Mouse (Mus musculus) stomach, embryonic 14.5 days (tissue): Measurements from ENCODE around the gene Ganc. TPM values are rescaled to one million over a fixed set of nuclear protein-coding genes. Genes with fewer than 3 reads are reported as not detected.

ENCODE experiments used
- ATAC-seq: fragments of 200-750 bp; cut with Nextera tagmentation; 2 replicates; pipeline ENCODE4 v1.8.0; 2017; ENCODE audit warnings: low read depth, moderate TSS enrichment; ENCODE audit not compliant: insufficient number of reproducible peaks, insufficient read depth, low FRiP score
- H3K27ac ChIP-seq: fragments of 300-500 bp; sonication (generic); 2 replicates; pipeline ENCODE4 v1.5.1; 2014; ENCODE audit warnings: mild to moderate bottlenecking, low read length, moderate library complexity, mixed read lengths
- H3K27me3 ChIP-seq: fragments of 300-500 bp; sonication (generic); 2 replicates; pipeline ENCODE4 v1.6.1; 2014; ENCODE audit warnings: low read length, control low read depth, mixed read lengths; ENCODE audit not compliant: control insufficient read depth, insufficient read depth
- H3K36me3 ChIP-seq: fragments of 300-500 bp; sonication (generic); 2 replicates; pipeline ENCODE4 v1.6.1; 2014; ENCODE audit warnings: mild to moderate bottlenecking, control low read depth, low read length, moderate library complexity, mixed read lengths; ENCODE audit not compliant: control insufficient read depth, insufficient read depth
- H3K4me1 ChIP-seq: fragments of 300-500 bp; sonication (generic); 2 replicates; pipeline ENCODE4 v1.6.1; 2014; ENCODE audit warnings: low read length, control low read depth, mixed read lengths; ENCODE audit not compliant: control insufficient read depth, insufficient read depth
- H3K4me2 ChIP-seq: fragments of 300-500 bp; sonication (generic); replicated peaks from 2 replicates; pipeline ENCODE4 v1.6.1; 2014; ENCODE audit warnings: low read depth, low read length, control low read depth
- H3K4me3 ChIP-seq: fragments of 300-500 bp; sonication (generic); 2 replicates; pipeline ENCODE4 v1.5.1; 2014; ENCODE audit warnings: low read depth, low read length, control low read depth
- H3K9ac ChIP-seq: fragments of 300-500 bp; sonication (generic); replicated peaks from 2 replicates; pipeline ENCODE4 v1.6.1; 2014; ENCODE audit warnings: low read depth, mild to moderate bottlenecking, control low read depth, low read length, moderate library complexity, mixed read lengths
- H3K9me3 ChIP-seq: fragments of 300-500 bp; sonication (generic); 2 replicates; pipeline ENCODE4 v1.6.1; 2016; ENCODE audit warnings: low read depth, low read length, control low read depth; ENCODE audit not compliant: control insufficient read depth
- WGBS: fragments of 180-500 bp; shearing (Covaris S2); extraction: QIAGEN DNeasy Blood & Tissue Kit; methylation state at CpG from one replicate; pipeline ENCODE4 v1.1.7; 2014; 5-methylcytosine and 5-hydroxymethylcytosine counted together
- polyA plus RNA-seq: library from polyadenylated mRNA; unstranded; fragments of >200 nt; fragmentation: Nextera tagmentation; extraction: Ambion mirVana; gene quantifications from 2 replicates; pipeline ENCODE4 v1.2.1, GENCODE M21; 2014

Gene Ganc
- polyA plus RNA-seq, 1 experiment from 2014 or later: 10.5 TPM

GRCm38 (mm10) chr2:120414738-120415414 is 11.2 kb downstream of the Ganc start:
- Histone ChIP-seq H3K9ac (no peak overlapping the region), H3K4me2 (no peak overlapping the region), H3K27me3 (no peaks in the 10 kb centered on the region), H3K4me3 (no peak overlapping the region), H3K27ac (no peak overlapping the region), H3K4me1 (no peaks in the 10 kb centered on the region), H3K9me3 (no peaks in the 10 kb centered on the region), H3K36me3 (no peaks in the 10 kb centered on the region; the same call in 1 of the 2 replicates)
- ATAC-seq: no peak
- WGBS: 52% methylated on average over 1 of the region's 1 CpGs

- Histone ChIP-seq H3K36me3 (no peaks in the 10 kb centered on the region), H3K27ac (no peak overlapping the region), H3K4me3 (no peak overlapping the region), H3K4me2 (no peak overlapping the region), H3K27me3 (no peaks in the 10 kb centered on the region), H3K9ac (no peak overlapping the region), H3K9me3 (no peaks in the 10 kb centered on the region), H3K4me1 (no peaks in the 10 kb centered on the region)
- 89% methylated on average over 5 of the region's 5 CpGs for WGBS
- no peak for ATAC-seq
Measured at GRCm38 (mm10) chr2:120424386-120424785, 20.7 kb downstream of the Ganc start.

- WGBS: 88% methylated on average over 1 of the region's 1 CpGs
- no peak overlapping the region for H3K27ac ChIP-seq
- no peak for ATAC-seq
Measured at GRCm38 (mm10) chr2:120444486-120444885, 40.8 kb downstream of the Ganc start.

GRCm38 (mm10) chr2:120446373-120446772 is 42.7 kb downstream of the Ganc start:
- no peak overlapping the region for H3K27ac ChIP-seq
- no peaks in the 10 kb centered on the region for H3K36me3 ChIP-seq
- no peak overlapping the region for H3K9ac ChIP-seq
- ATAC-seq: no peak
- no peaks in the 10 kb centered on the region for H3K4me1 ChIP-seq
- H3K4me3 ChIP-seq: no peak overlapping the region
- H3K4me2 ChIP-seq: no peak overlapping the region
- WGBS: 80% methylated on average over 10 of the region's 10 CpGs
- H3K9me3 ChIP-seq: no peaks in the 10 kb centered on the region
- H3K27me3 ChIP-seq: no peaks in the 10 kb centered on the region

More at GRCm38 (mm10) chr2:120444486-120444885, 40.8 kb downstream of the Ganc start:
- Histone ChIP-seq H3K9me3 (no peaks in the 10 kb centered on the region), H3K4me2 (no peak overlapping the region), H3K36me3 (no peaks in the 10 kb centered on the region), H3K27me3 (no peaks in the 10 kb centered on the region), H3K4me3 (no peak overlapping the region), H3K9ac (no peak overlapping the region), H3K4me1 (no peaks in the 10 kb centered on the region)

GRCm38 (mm10) chr2:120447306-120447705 is 43.6 kb downstream of the Ganc start:
- Histone ChIP-seq H3K4me3 (no peak overlapping the region), H3K9ac (no peak overlapping the region), H3K27me3 (no peaks in the 10 kb centered on the region), H3K36me3 (no peaks in the 10 kb centered on the region), H3K27ac (no peak overlapping the region), H3K4me2 (no peak overlapping the region), H3K4me1 (no peaks in the 10 kb centered on the region), H3K9me3 (no peaks in the 10 kb centered on the region)
- 94% methylated on average over 1 of the region's 1 CpGs for WGBS
- ATAC-seq: no peak

GRCm38 (mm10) chr2:120450724-120451123 is 47.0 kb downstream of the Ganc start:
- no peaks in the 10 kb centered on the region for H3K27me3 ChIP-seq
- H3K4me2 ChIP-seq: no peak overlapping the region
- H3K4me3 ChIP-seq: no peak overlapping the region
- no peak overlapping the region for H3K9ac ChIP-seq
- 69% methylated on average over 6 of the region's 6 CpGs for WGBS
- H3K9me3 ChIP-seq: no peaks in the 10 kb centered on the region
- no peak overlapping the region for H3K27ac ChIP-seq
- no peaks in the 10 kb centered on the region for H3K36me3 ChIP-seq
- no peak for ATAC-seq
- no peaks in the 10 kb centered on the region for H3K4me1 ChIP-seq

GRCm38 (mm10) chr2:120452600-120452999 is 48.9 kb downstream of the Ganc start:
- no peak for ATAC-seq
- WGBS: 65% methylated on average over 4 of the region's 4 CpGs

GRCm38 (mm10) chr2:120454987-120455386 is 51.3 kb downstream of the Ganc start:
- Histone ChIP-seq H3K9ac (no peak overlapping the region), H3K9me3 (no peaks in the 10 kb centered on the region), H3K4me2 (no peak overlapping the region), H3K27me3 (no peaks in the 10 kb centered on the region), H3K36me3 (no peaks in the 10 kb centered on the region), H3K4me3 (no peak overlapping the region), H3K4me1 (no peaks in the 10 kb centered on the region), H3K27ac (no peak overlapping the region)
- no peak for ATAC-seq
- 63% methylated on average over 2 of the region's 2 CpGs for WGBS

More at GRCm38 (mm10) chr2:120452600-120452999, 48.9 kb downstream of the Ganc start:
- H3K27ac ChIP-seq: no peak overlapping the region
- H3K36me3 ChIP-seq: no peaks in the 10 kb centered on the region
- H3K9ac ChIP-seq: no peak overlapping the region
- H3K27me3 ChIP-seq: no peaks in the 10 kb centered on the region
- H3K4me2 ChIP-seq: no peak overlapping the region
- H3K4me1 ChIP-seq: no peaks in the 10 kb centered on the region
- no peak overlapping the region for H3K4me3 ChIP-seq
- H3K9me3 ChIP-seq: no peaks in the 10 kb centered on the region

GRCm38 (mm10) chr2:120455719-120456118 is 52.0 kb downstream of the Ganc start, which contains the start of gene Capn3:
Capn3 (plus strand) TSS chr2:120456019.
- Histone ChIP-seq H3K36me3 (no peaks in the 10 kb centered on the region), H3K9ac (no peak within 1 kb of the TSS), H3K4me3 (no peak within 1 kb of the TSS), H3K27me3 (no peaks in the 10 kb centered on the region), H3K9me3 (no peaks in the 10 kb centered on the region), H3K4me1 (no peaks in the 10 kb centered on the region), H3K27ac (no peak within 1 kb of the TSS), H3K4me2 (no peak within 1 kb of the TSS)
- WGBS: 73% methylated on average over 4 of the region's 4 CpGs
- ATAC-seq: no peak
